Mouse (Mus musculus) left cerebral cortex, adult 9 months (tissue): ENCODE results near the gene Gm10273.
A peak's percentile ranks its signal among the peaks of the same experiment; 100 is the strongest.
"Not testable (repeated sequence)": the region's sequence is repeated elsewhere in the genome, so short reads cannot be mapped to it uniquely, and the experiment has no call there.

Experiments
- DNase-seq, 2 experiments: peaks; one replicate each; pipeline ENCODE4 v3.0.0; 2022; ENCODE audit warnings: low spot score in 2 of 2

Gm10273 gene

GRCm38 (mm10) chr10:59395461-59395860 is at the start of gene Gm10273:
TSS of gene Gm10273 (plus strand) at chr10:59395632.
- DNase-seq = not testable (repeated sequence)

- DNase-seq = no peak
Observed at GRCm38 (mm10) chr10:59346560-59346959, 48.9 kb upstream of the Gm10273 start.

- no peak for DNase-seq
Observed at GRCm38 (mm10) chr10:59348200-59348599, 47.2 kb upstream of the Gm10273 start.

- no peak for DNase-seq
Observed at GRCm38 (mm10) chr10:59349536-59349935, 45.9 kb upstream of the Gm10273 start.

DNA sequence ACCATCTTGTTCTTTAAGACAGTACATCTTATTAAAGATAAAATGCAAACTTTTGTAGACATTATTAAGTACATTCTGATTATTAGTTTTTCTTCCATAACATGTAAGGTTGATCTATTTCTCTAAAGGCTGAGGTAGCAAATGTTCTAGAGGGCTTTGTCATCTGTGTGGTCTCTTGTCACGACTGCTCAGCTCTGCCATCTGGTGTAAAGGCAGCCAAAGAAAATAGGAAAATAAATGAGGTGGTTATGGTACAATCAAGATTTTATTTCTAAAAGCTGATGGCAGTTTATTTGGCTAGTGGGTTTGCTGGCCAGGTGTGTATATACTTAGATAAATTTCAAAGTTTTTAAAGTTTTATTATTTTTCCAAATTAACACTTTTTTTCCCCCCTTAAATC is 42.4 kb upstream of the Gm10273 start:
- no peak for DNase-seq

DNA sequence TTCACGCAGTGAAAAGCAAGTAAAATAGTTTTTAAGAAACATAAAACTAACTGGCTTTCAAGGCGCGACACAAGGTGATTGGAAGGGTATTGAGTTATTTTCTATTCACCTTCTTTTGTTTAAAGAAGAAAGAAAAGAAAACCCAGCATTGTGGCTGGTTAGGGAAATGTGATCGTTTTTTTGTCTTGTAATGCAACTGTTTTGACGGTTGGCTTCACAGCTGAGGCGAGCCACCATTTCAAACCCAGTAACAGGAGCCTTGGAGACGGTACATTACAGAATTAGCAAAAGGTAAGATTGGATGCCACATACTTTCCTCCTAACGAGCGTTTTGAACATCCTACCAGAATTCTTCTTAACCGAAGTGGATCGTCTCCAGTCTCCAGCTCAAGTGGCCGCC is 41.3 kb upstream of the Gm10273 start:
- DNase-seq = no peak

DNA sequence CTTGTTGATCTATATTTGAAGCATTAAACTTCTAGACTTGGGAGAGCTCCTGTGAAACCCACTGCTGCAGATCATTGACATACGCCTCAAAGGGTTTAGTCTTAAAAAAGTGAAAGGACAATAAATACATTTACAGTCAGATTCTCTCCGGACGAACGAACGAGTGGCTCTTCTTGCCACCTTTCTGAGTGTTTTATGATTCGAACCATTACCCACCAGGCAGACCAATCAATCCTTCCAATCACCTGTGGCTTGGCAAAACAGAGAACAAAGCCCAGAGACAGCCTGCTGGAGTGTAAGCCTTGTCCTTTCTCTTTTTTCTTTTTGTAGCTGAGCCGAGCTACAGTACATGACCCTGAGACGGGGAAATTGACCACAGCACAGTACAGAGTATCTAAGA is 40.4 kb upstream of the Gm10273 start:
- no peak for DNase-seq

DNA sequence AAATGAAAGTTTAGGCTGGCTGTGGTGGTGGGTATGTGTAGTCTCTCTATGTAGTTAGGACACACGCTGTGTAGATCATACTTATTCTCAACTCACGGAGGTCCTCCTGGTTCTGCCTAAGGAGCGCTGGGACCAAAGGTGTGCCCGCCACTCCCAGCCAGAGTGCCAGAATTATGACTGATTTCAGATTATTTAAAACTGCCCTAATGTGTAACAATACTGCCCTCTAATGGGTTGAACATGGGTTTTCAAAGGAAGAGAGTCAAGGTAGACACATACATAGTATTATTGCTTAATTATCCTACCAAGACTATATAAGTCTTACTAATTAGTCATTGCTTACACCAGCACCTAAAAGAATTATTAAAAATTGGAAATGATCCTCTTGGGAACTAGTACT is 36.7 kb upstream of the Gm10273 start:
- DNase-seq = no peak

- DNase-seq = no peak
Observed at GRCm38 (mm10) chr10:59363208-59363607, 32.2 kb upstream of the Gm10273 start.

- DNase-seq = no peak
Observed at GRCm38 (mm10) chr10:59364551-59364950, 30.9 kb upstream of the Gm10273 start.

DNA sequence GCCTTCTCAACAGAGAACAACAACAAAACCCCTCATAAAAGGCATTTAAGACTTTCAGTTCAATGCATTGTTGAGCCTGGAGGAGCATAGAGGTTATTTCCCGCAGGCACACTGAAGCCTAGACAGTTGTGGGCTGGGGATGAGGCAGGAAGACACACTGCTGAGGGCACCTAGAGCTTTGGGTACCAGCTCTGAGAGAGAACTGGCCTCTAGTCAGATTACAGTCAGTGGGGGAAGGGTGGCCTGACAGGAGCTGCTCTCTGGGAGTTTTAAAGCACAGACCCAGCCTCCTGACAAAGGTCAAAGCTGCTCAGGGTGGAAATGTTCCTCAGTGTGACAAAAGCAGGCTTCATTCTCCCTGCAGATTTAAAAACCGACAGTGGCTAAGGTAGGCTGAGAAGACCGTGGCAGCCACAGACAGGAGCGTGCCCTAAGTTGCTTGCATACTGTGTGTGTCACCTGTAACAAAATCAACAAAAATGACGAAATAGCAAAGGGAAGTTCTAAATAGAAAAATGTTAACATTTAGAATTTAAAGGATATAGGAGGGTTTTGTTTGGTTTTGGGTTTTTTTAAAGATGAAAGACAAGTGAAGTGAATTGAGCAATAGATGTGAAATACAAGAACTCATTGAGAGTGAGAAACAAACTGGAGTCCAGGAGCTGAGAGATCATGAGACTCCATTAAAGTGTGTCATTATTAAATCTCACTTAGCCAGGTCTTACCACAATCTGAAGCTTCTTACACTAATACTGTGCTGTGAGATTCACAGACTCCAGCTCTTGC is 29.4 kb upstream of the Gm10273 start:
- DNase-seq = no peak

GRCm38 (mm10) chr10:59366746-59367145 is 28.7 kb upstream of the Gm10273 start:
- DNase-seq = no peak

DNA sequence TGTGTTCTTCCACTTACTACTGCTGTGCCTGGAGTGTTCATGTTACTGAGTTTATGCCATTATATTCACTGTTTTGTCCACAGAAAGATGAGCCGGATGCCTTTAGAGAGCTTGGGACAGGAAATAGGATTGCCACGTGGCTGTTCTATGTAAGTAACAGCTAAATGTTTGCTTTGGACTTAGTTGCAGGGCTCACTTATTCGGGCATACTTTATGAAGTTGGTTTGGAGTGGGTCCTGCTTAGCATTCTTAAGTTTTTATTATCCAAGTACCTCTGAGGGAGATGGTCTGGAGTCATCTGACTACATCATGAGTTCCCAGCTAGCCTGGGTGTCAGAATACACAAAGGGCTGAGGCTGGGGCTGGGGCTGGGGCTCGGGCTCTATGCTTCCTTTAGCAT is 28.2 kb upstream of the Gm10273 start:
- DNase-seq = no peak

DNA sequence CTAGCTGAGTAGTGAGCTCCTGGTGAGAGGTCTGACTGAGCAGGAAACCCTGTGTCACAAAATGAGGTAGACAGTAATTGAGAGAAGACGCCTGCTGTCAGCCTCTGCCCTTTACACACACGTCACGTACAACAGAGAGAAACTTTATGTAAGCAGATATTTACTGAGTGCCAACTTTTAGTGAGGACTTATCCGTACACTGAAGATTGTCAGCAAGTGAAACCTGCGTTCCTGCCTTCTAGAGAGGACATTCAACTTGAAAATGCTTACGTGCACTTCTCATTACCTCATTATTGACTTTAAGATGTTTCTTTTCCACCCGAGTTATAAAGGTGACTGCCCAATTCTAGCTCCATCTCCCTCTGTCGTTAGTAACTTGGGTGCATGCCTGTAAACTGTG is 26.7 kb upstream of the Gm10273 start:
- no peak for DNase-seq

DNA sequence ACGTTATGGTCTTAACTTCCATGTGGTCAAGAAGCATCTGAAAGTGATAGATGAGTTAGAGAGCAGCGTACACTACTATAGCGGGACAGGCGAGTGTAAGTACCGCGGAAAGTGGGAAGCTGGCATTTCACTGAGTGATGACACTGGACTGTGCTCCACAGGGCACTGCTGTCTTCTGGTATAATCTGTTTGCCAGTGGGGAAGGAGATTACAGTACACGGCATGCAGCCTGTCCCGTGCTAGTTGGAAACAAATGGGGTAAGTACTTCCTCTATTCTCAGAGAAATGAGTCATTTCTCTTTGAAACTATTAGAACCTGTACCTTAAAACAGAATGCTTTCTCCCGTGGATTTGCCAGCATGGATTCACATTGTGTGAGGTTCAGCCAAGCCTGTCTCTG is 26.0 kb upstream of the Gm10273 start:
- no peak for DNase-seq

DNA sequence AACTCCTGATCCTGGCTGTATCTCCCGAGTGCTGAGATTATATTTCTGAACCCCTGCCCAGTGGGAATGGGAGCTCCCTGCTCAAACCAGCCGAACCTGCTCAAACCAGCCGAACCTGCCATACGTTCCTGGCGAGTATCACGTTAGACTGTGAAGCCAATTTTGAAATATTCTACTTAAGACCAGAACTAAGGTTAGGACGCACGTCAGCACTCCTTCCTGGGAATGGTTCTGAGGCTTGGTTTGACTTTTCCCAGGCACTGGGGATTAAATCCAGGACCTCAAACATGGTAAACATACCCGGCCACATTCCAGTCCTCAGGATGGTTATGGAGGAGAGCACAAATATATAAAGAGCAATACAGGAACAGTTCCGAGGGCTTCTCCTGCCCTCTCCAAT is 17.5 kb upstream of the Gm10273 start:
- DNase-seq = no peak

GRCm38 (mm10) chr10:59378728-59379127 is 16.7 kb upstream of the Gm10273 start:
- DNase-seq = no peak

DNA sequence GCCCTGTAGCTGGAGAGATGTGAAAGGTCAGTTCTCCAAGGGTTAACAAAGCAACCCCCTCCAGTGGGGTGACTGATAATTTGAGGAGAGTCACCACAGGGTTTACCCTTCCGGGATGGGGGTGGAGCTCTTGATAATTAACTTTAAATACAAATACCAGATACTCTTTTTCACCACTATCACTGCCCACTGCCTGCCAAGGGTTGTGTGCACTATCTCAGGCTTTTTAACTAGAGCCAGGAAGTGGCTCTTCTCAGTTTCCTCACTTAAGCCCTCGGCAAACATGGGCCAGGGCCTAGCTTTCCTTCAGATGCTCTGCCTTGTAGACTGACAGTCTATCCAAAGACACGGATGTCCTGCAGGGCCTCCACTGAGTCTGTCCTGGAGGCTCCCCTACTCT is 15.5 kb upstream of the Gm10273 start:
- DNase-seq = no peak

DNA sequence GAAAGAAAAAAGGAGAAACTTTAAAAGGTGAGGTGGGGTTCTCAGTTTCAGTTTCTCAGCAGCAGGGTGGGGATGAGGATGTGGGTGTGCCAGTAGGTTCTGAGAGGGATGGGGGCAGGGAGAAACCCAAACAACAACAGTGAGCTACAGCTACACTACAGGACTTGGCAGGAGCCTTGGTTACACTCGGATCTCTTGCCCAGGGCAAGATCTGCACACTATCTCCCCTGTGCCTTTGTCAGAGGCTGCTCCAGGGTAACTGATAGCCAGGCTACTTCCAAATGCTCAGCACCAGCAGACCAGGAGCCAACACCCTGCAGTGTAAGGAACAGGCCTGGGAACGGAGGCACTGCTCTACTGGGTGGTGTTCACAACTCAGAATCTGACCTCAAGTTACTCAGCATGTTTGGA is 15.0 kb upstream of the Gm10273 start:
- no peak for DNase-seq

- DNase-seq = not testable (repeated sequence)
Observed at GRCm38 (mm10) chr10:59381563-59381962, 13.9 kb upstream of the Gm10273 start.

DNA sequence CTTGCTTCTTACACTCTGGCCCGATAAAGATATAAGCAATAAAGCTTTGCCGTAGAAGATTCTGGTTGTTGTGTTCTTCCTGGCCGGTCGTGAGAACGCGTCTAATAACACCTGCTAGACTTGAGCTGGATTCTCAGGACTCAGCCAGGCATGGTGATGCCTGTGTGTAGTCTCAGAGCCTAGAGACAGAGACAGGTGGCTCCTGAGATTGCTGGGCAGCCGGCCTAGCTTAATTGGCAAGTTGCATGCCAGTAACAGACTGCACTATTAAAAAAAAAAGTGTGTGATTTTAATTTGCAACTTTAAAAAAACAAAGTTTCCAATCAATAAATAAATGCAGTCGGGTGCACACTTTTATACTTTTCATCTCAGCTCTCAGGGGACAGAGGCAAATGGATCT is 8.5 kb upstream of the Gm10273 start:
- peak in 1 of 2 experiments; percentile 26 for DNase-seq

- peak in 1 of 2 experiments; percentile 40 for DNase-seq
Observed at GRCm38 (mm10) chr10:59389652-59390051, 5.8 kb upstream of the Gm10273 start.

- DNase-seq = no peak
Observed at GRCm38 (mm10) chr10:59391907-59392306, 3.5 kb upstream of the Gm10273 start.
